Mouse (Mus musculus) MEL (cell line): ENCODE results near the gene Lmo1.

Experiments
- MAFK ChIP-seq: IDR thresholded peaks from 2 replicates; pipeline ENCODE4 v1.6.1; 2011; ENCODE audit warnings: low read depth, mild to moderate bottlenecking, low read length, improper control_type of control experiment, borderline replicate concordance
- MAX ChIP-seq: IDR thresholded peaks from 2 replicates; pipeline ENCODE4 v1.6.1; 2011; ENCODE audit warnings: low read length, improper control_type of control experiment
- POLR2A ChIP-seq, 2 experiments: IDR thresholded peaks; 2 replicates each; pipeline ENCODE4 v1.6.1; 2011 to 2012; ENCODE audit warnings: low read length in 2 of 2, mild to moderate bottlenecking in 2 of 2, control low read depth in 1 of 2, improper control_type of control experiment in 1 of 2, low read depth in 1 of 2, moderate library complexity in 1 of 2; ENCODE audit not compliant: control insufficient read depth in 1 of 2, insufficient read depth in 1 of 2, poor library complexity in 1 of 2

- TF ChIP-seq POLR2A (IDR thresholded peaks at IDR 0.05; ENCODE audit: control insufficient read depth in 1 of 2, insufficient read depth in 1 of 2, low read depth in 1 of 2, low read length in 2 of 2, poor library complexity in 1 of 2) = no peak
- no peak for TF ChIP-seq MAFK
- no peak for TF ChIP-seq MAX
Observed at GRCm38 (mm10) chr7:109098145-109099018, 76.6 kb downstream of the Lmo1 start.
